Mouse (Mus musculus) forebrain, embryonic 11.5 days (tissue): ENCODE data around the gene Cd38. TPM values are rescaled to one million over a fixed set of nuclear protein-coding genes. Genes with fewer than 3 reads are reported as not detected.

Source experiments
- polyA plus RNA-seq: library from polyadenylated mRNA; unstranded; fragments of >200 nt; fragmentation: Nextera tagmentation; extraction: Ambion mirVana; gene quantifications from 2 replicates; pipeline ENCODE4 v1.2.1, GENCODE M21; 2014

Gene Cd38
- polyA plus RNA-seq, 1 experiment from 2014 or later = 6.3 TPM

Other genes starting within 250 kb of the Cd38 start
- gene Cc2d2a, start 206.2 kb upstream of the Cd38 start, polyA plus RNA-seq = 8.1 and 9.2 TPM in 2 replicates
- not detected in 2 replicates for gene Bst1, start 49.7 kb upstream of the Cd38 start, polyA plus RNA-seq
- 67.5 and 69.1 TPM in 2 replicates for gene Fbxl5, start 46.9 kb upstream of the Cd38 start, polyA plus RNA-seq
- 1.2 TPM in 1 of 2 replicates, not detected in the other for gene Gm7879, start 44.6 kb downstream of the Cd38 start, polyA plus RNA-seq
- gene Fgfbp1, start 113.2 kb downstream of the Cd38 start, polyA plus RNA-seq = 0.43 and 0.63 TPM in 2 replicates
- gene Prom1, start 233.5 kb downstream of the Cd38 start, polyA plus RNA-seq = 135 and 138 TPM in 2 replicates